Mouse (Mus musculus): ENCODE data around the gene Txndc5. TPM values are rescaled to one million over a fixed set of nuclear protein-coding genes. Genes with fewer than 3 reads are reported as not detected.

The Txndc5 gene
- total and polyA plus RNA-seq, 3 experiments = 46.8 to 76.7 (median 47.1) TPM

DNA sequence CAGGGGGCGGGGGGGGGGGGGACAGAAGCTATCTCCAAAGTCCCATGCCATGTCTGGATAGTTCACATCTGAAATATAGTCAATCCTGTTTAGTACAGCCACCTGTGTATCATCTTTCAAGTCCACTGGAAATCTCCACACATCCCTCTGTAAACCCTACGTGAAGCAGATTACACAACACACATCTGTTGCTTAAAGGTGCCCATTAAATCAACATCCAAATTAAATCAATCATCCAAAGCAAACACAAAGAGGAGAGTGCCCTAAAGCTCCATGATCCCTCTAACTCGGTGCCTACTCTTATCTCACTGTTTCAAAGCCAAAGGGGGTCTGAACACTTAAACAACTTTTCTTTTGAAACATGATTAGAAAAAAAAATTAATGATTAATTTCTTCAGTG is 31.9 kb downstream of the Txndc5 start:
- TF ChIP-seq GATA2 (IDR thresholded peaks at IDR 0.05; ENCODE audit: borderline replicate concordance, low read depth, low read length) (no peak), TAL1 (conservative IDR thresholded peaks at IDR 0.05; ENCODE audit: low read depth, low read length) (no peak), POLR2AphosphoS5 (IDR thresholded peaks at IDR 0.05; ENCODE audit: insufficient replicate concordance, low read depth, low read length) (no peak), GATA1 (IDR thresholded peaks at IDR 0.05; ENCODE audit: borderline replicate concordance, low read length) (no peak), CTCF (IDR thresholded peaks at IDR 0.05; ENCODE audit: low read depth, low read length) (no peak)
- peaks cover 31% of the 10 kb centered on the region for H3K36me3 ChIP-seq (replicated peaks)
- DNase-seq (ENCODE audit: low spot score) (no peak), ATAC-seq (ENCODE audit: extremely low read depth, insufficient number of reproducible peaks, low FRiP score, poor library complexity, severe bottlenecking) (no peak)
- H3K4me3 ChIP-seq (ENCODE audit: low read depth, low read length) = no peak overlapping the region
- H3K27me3 ChIP-seq (ENCODE audit: insufficient read depth, low read length) = peaks cover 20% of the 10 kb centered on the region
- no peaks in the 10 kb centered on the region for H3K9me3 ChIP-seq (replicated peaks)
- H3K4me1 ChIP-seq (ENCODE audit: insufficient read depth, low read depth, low read length) = no peaks in the 10 kb centered on the region

- ATAC-seq (ENCODE audit: extremely low read depth, insufficient number of reproducible peaks, low FRiP score, poor library complexity, severe bottlenecking) (no peak), DNase-seq (ENCODE audit: low spot score) (no peak)
- Histone ChIP-seq H3K27me3 (ENCODE audit: insufficient read depth, low read length) (peaks cover 44% of the 10 kb centered on the region), H3K4me3 (ENCODE audit: low read depth, low read length) (no peak overlapping the region), H3K36me3 (replicated peaks) (no peaks in the 10 kb centered on the region), H3K9me3 (replicated peaks) (no peaks in the 10 kb centered on the region), H3K4me1 (ENCODE audit: insufficient read depth, low read depth, low read length) (no peaks in the 10 kb centered on the region)
- TF ChIP-seq GATA2 (IDR thresholded peaks at IDR 0.05; ENCODE audit: borderline replicate concordance, low read depth, low read length) (no peak), GATA1 (IDR thresholded peaks at IDR 0.05; ENCODE audit: borderline replicate concordance, low read length) (no peak), CTCF (IDR thresholded peaks at IDR 0.05; ENCODE audit: low read depth, low read length) (no peak), POLR2AphosphoS5 (IDR thresholded peaks at IDR 0.05; ENCODE audit: insufficient replicate concordance, low read depth, low read length) (no peak), TAL1 (conservative IDR thresholded peaks at IDR 0.05; ENCODE audit: low read depth, low read length) (no peak)
Observed at GRCm38 (mm10) chr13:38486767-38487166, 41.9 kb downstream of the Txndc5 start.

DNA sequence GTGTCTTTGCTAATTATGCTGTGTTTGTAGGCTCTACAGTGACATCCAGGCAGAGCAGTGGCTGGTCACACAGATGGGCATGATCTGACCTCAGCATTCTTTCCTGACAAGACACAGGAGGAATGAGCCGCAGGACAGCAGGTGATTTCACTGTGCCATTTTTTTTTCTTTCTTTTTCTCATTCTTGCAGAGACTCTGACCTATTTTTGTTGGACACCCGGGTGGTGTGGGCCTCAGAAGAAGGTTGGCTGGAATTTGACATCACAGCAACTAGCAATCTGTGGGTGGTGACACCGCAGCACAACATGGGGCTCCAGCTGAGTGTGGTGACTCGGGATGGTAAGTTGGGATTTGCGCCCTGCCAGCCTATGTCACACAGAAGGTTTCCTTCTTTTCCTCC is 43.9 kb downstream of the Txndc5 start:
- H3K9me3 ChIP-seq (replicated peaks) = no peaks in the 10 kb centered on the region
- no peaks in the 10 kb centered on the region for H3K4me1 ChIP-seq (ENCODE audit: insufficient read depth, low read depth, low read length)
- TF ChIP-seq POLR2AphosphoS5 (IDR thresholded peaks at IDR 0.05; ENCODE audit: insufficient replicate concordance, low read depth, low read length) (no peak), CTCF (IDR thresholded peaks at IDR 0.05; ENCODE audit: low read depth, low read length) (no peak), GATA1 (IDR thresholded peaks at IDR 0.05; ENCODE audit: borderline replicate concordance, low read length) (no peak), GATA2 (IDR thresholded peaks at IDR 0.05; ENCODE audit: borderline replicate concordance, low read depth, low read length) (no peak), TAL1 (conservative IDR thresholded peaks at IDR 0.05; ENCODE audit: low read depth, low read length) (no peak)
- ATAC-seq (ENCODE audit: extremely low read depth, insufficient number of reproducible peaks, low FRiP score, poor library complexity, severe bottlenecking) (no peak), DNase-seq (ENCODE audit: low spot score) (no peak)
- H3K4me3 ChIP-seq (ENCODE audit: low read depth, low read length) = no peak overlapping the region
- peaks cover 48% of the 10 kb centered on the region for H3K27me3 ChIP-seq (ENCODE audit: insufficient read depth, low read length)
- H3K36me3 ChIP-seq (replicated peaks) = no peaks in the 10 kb centered on the region

DNA sequence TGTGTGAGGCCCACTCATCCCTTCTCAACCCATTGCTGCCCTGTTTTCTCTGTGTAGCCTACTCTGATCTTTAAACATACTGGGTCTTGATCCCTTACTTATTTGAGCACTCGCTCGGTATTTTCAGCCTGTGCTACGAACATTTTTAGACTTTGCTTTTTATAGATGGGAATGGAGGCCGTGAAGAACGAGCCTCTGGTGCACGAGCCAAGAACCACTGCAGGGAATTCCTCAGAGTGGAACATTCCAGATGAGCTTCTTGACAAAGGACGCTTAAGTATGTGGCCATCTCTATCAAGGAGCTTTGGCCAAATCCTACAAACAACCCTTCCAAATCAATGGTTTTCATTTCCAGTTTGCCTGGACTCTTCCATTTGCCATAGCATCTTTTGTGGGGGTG is 47.6 kb downstream of the Txndc5 start:
- Histone ChIP-seq H3K4me1 (ENCODE audit: insufficient read depth, low read depth, low read length) (no peaks in the 10 kb centered on the region), H3K27me3 (ENCODE audit: insufficient read depth, low read length) (peaks cover 44% of the 10 kb centered on the region), H3K4me3 (ENCODE audit: low read depth, low read length) (no peak overlapping the region), H3K9me3 (replicated peaks) (no peaks in the 10 kb centered on the region), H3K36me3 (replicated peaks) (no peaks in the 10 kb centered on the region)
- TF ChIP-seq GATA1 (IDR thresholded peaks at IDR 0.05; ENCODE audit: borderline replicate concordance, low read length) (no peak), TAL1 (conservative IDR thresholded peaks at IDR 0.05; ENCODE audit: low read depth, low read length) (no peak), CTCF (IDR thresholded peaks at IDR 0.05; ENCODE audit: low read depth, low read length) (no peak), GATA2 (IDR thresholded peaks at IDR 0.05; ENCODE audit: borderline replicate concordance, low read depth, low read length) (no peak), POLR2AphosphoS5 (IDR thresholded peaks at IDR 0.05; ENCODE audit: insufficient replicate concordance, low read depth, low read length) (no peak)
- DNase-seq (ENCODE audit: low spot score) = no peak
- no peak for ATAC-seq (ENCODE audit: extremely low read depth, insufficient number of reproducible peaks, low FRiP score, poor library complexity, severe bottlenecking)

DNA sequence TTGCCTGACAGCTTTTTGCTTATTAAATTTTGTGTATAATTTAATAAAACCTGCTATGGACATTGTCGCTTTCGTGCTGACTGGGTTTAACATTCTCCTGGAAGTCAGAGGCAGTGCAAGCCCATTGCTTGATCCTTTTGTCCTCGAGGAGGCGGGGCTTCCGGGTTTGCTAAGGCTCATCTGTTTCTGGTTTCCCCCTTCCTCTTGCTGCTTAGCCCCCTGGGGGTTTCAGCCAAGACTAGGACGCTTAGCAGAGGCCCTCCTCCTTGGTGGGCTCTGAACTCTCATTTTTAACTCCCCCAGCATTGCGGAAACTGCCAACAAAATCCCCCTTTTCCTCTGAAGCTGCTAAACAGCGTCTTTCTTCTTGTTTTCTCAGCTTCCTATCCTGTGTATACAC is 51.7 kb downstream of the Txndc5 start:
- Histone ChIP-seq H3K9me3 (replicated peaks) (no peaks in the 10 kb centered on the region), H3K4me3 (ENCODE audit: low read depth, low read length) (no peak overlapping the region), H3K4me1 (ENCODE audit: insufficient read depth, low read depth, low read length) (no peaks in the 10 kb centered on the region), H3K27me3 (ENCODE audit: insufficient read depth, low read length) (peaks cover 33% of the 10 kb centered on the region), H3K36me3 (replicated peaks) (no peaks in the 10 kb centered on the region)
- DNase-seq (ENCODE audit: low spot score) (no peak), ATAC-seq (ENCODE audit: extremely low read depth, insufficient number of reproducible peaks, low FRiP score, poor library complexity, severe bottlenecking) (no peak)
- TF ChIP-seq TAL1 (conservative IDR thresholded peaks at IDR 0.05; ENCODE audit: low read depth, low read length) (no peak), GATA2 (IDR thresholded peaks at IDR 0.05; ENCODE audit: borderline replicate concordance, low read depth, low read length) (no peak), GATA1 (IDR thresholded peaks at IDR 0.05; ENCODE audit: borderline replicate concordance, low read length) (no peak)

GRCm38 (mm10) chr13:38473497-38473896 is 55.1 kb downstream of the Txndc5 start:
- no peak for DNase-seq (ENCODE audit: low spot score)
- no peak overlapping the region for H3K4me3 ChIP-seq (ENCODE audit: low read depth, low read length)

More at GRCm38 (mm10) chr13:38473497-38473896, 55.1 kb downstream of the Txndc5 start:
- no peak for TF ChIP-seq GATA2 (IDR thresholded peaks at IDR 0.05; ENCODE audit: borderline replicate concordance, low read depth, low read length)
- no peak for TF ChIP-seq CTCF (IDR thresholded peaks at IDR 0.05; ENCODE audit: low read depth, low read length)
- TF ChIP-seq TAL1 (conservative IDR thresholded peaks at IDR 0.05; ENCODE audit: low read depth, low read length) = no peak
- no peak for TF ChIP-seq POLR2AphosphoS5 (IDR thresholded peaks at IDR 0.05; ENCODE audit: insufficient replicate concordance, low read depth, low read length)
- TF ChIP-seq GATA1 (IDR thresholded peaks at IDR 0.05; ENCODE audit: borderline replicate concordance, low read length) = no peak
- Histone ChIP-seq H3K4me1 (ENCODE audit: insufficient read depth, low read depth, low read length) (no peaks in the 10 kb centered on the region), H3K9me3 (replicated peaks) (no peaks in the 10 kb centered on the region), H3K27me3 (ENCODE audit: insufficient read depth, low read length) (peaks cover 17% of the 10 kb centered on the region), H3K36me3 (replicated peaks) (no peaks in the 10 kb centered on the region)
- ATAC-seq (ENCODE audit: extremely low read depth, insufficient number of reproducible peaks, low FRiP score, poor library complexity, severe bottlenecking) = no peak

Measured in G1E (cell line).